Comparison of ENCODE assay signal across 9 mouse cellular contexts in the genomic region with DNA sequence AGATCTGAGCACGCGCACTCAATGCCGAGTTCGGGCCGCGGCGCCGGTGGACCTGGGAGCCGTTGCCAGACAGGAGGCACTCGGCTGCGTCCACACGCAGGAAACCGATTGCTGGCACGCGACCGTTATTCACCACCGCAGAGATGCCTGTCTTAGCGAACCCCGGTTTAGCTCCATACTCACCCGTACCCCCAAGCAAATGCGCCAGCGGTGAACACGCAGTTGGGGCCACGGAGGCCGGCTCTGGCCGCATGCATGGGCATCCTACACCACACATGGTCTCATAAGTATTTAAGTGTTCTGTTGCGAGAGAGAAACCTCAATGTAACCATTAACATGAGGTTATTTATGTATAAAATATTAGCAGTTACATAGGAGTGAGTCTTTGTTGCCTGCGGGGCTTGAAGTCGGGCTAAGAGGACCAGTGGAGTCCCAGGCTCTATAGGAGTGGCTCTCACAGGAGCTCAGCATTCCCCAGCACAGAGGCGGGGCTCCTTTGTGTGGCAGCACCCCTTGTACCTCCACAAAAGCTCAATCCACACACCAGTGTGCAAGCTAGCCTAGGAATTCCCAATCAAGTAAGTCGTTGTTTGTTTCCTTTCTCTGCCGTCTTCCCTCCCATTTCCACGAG. TPM values are rescaled to one million over a fixed set of nuclear protein-coding genes. Genes with fewer than 3 reads are reported as not detected.
DNase-seq lines count a peak whose midpoint lies in the region; ATAC-seq and TF ChIP-seq lines count a peak whose summit lies in the region.
"Had no signal": no experiment of that assay in that cellular context is flagged by ENCODE, and none has a peak within 500 bp of the region (broad histone marks: within the 10 kb centered on the region; RNA-seq: fewer than 3 reads in every experiment).

No protein-coding gene starts in this region.

- peak overlapping the region; percentile 58 for H3K4me2 ChIP-seq in forebrain, embryonic 12.5 days
- peak overlapping the region; percentile 33 for H3K4me2 ChIP-seq in kidney, embryonic 14.5 days (replicated peaks; ENCODE audit: low read depth, low read length)
- peak overlapping the region; percentile 46 for H3K4me2 ChIP-seq in midbrain, postnatal 0 days (ENCODE audit: low read depth, low read length, poor library complexity, severe bottlenecking)

- H3K27me3 ChIP-seq in spleen, adult 2 months (ENCODE audit: control insufficient read depth, insufficient read depth, low read length) = peaks cover 31% of the 10 kb centered on the region
- H3K27me3 ChIP-seq in forebrain, embryonic 12.5 days = peaks cover 90% of the 10 kb centered on the region
- H3K27me3 ChIP-seq in kidney, embryonic 14.5 days (ENCODE audit: control insufficient read depth, insufficient read depth, low read length) = peaks cover 79% of the 10 kb centered on the region
- H3K27me3 ChIP-seq in midbrain, postnatal 0 days (ENCODE audit: insufficient read depth, low read length) = peaks cover 37% of the 10 kb centered on the region

- no peak for TF ChIP-seq POLR2A in spleen, adult 2 months (IDR thresholded peaks at IDR 0.05; ENCODE audit: low read depth, low read length)

- H3K4me1 ChIP-seq in spleen, adult 2 months (ENCODE audit: control insufficient read depth, insufficient read depth, insufficient read length) = peaks cover 4% of the 10 kb centered on the region; the same call in 1 of the 2 replicates
- H3K4me1 ChIP-seq in forebrain, embryonic 12.5 days = peaks cover 26% of the 10 kb centered on the region
- peaks cover 7% of the 10 kb centered on the region for H3K4me1 ChIP-seq in kidney, embryonic 14.5 days (ENCODE audit: control insufficient read depth, insufficient read depth, low read length)
- H3K4me1 ChIP-seq in midbrain, postnatal 0 days (ENCODE audit: insufficient read depth, low read length) = 0 out of 2 replicates have a peak, but pooled peaks cover 3% of the 10 kb centered on the region

- H3K4me3 ChIP-seq in spleen, adult 2 months (ENCODE audit: extremely low read depth, insufficient read depth, insufficient read length) = peak overlapping the region; percentile 34; the same call in 1 of the 2 replicates
- H3K4me3 ChIP-seq in forebrain, embryonic 12.5 days (replicated peaks) = peak overlapping the region; percentile 33
- peak overlapping the region; percentile 29 for H3K4me3 ChIP-seq in kidney, embryonic 14.5 days (ENCODE audit: low read length)
- peak overlapping the region; percentile 24; the same call in 1 of the 2 replicates for H3K4me3 ChIP-seq in midbrain, postnatal 0 days (ENCODE audit: low read depth, low read length)

- no peak overlapping the region for H3K27ac ChIP-seq in spleen, adult 2 months (ENCODE audit: insufficient read depth, low read length)
- H3K27ac ChIP-seq in forebrain, embryonic 12.5 days = no peak overlapping the region
- H3K27ac ChIP-seq in kidney, embryonic 14.5 days (ENCODE audit: low read depth, low read length) = no peak overlapping the region
- no peak overlapping the region for H3K27ac ChIP-seq in midbrain, postnatal 0 days (ENCODE audit: low read depth, low read length)

- peak overlapping the region; percentile 33; the same call in 1 of the 2 replicates for H3K9ac ChIP-seq in forebrain, embryonic 12.5 days
- no peak overlapping the region for H3K9ac ChIP-seq in kidney, embryonic 14.5 days (ENCODE audit: low read depth, low read length)
- no peak overlapping the region for H3K9ac ChIP-seq in midbrain, postnatal 0 days (replicated peaks; ENCODE audit: low read length, poor library complexity, severe bottlenecking)

- peak in 1 of 2 experiments; percentile 7 for DNase-seq in spleen, adult 2 months (ENCODE audit: low read depth in 1 of 2, low spot score in 2 of 2)
- DNase-seq in spleen, postnatal 14 days (ENCODE audit: low spot score in 2 of 2) = no peak
- DNase-seq in midbrain, postnatal 0 days (ENCODE audit: low spot score) = no peak
- DNase-seq in left cerebral cortex, adult 18-20 months (ENCODE audit: low spot score in 2 of 2) = no peak
- DNase-seq in layer of hippocampus, postnatal 14 days (ENCODE audit: low spot score in 2 of 2) = no peak
- no peak for DNase-seq in cerebellum, adult 11-12 months

- H3K9me3 ChIP-seq in forebrain, embryonic 12.5 days = no peaks in the 10 kb centered on the region
- H3K9me3 ChIP-seq in kidney, embryonic 14.5 days (ENCODE audit: control insufficient read depth, low read length) = no peaks in the 10 kb centered on the region
- no peaks in the 10 kb centered on the region for H3K9me3 ChIP-seq in midbrain, postnatal 0 days (ENCODE audit: low read length)

- 1% methylated on average over 33 of the region's 33 CpGs for WGBS in spleen, adult 2 months
- under 1% methylated on average over 33 of the region's 33 CpGs for WGBS in forebrain, embryonic 12.5 days
- WGBS in kidney, embryonic 14.5 days = under 1% methylated on average over 33 of the region's 33 CpGs
- WGBS in midbrain, postnatal 0 days = 1% methylated on average over 33 of the region's 33 CpGs

- TF ChIP-seq CTCF in spleen, adult 2 months (IDR thresholded peaks at IDR 0.05; ENCODE audit: extremely low read depth, insufficient read depth, insufficient read length, insufficient replicate concordance) = no peak
- no peak for TF ChIP-seq CTCF in midbrain, postnatal 0 days (IDR thresholded peaks at IDR 0.05)

- H3K36me3 ChIP-seq in spleen, adult 2 months (ENCODE audit: control insufficient read depth, insufficient read depth, low read length) = no peaks in the 10 kb centered on the region
- no peaks in the 10 kb centered on the region for H3K36me3 ChIP-seq in forebrain, embryonic 12.5 days (replicated peaks)
- no peaks in the 10 kb centered on the region for H3K36me3 ChIP-seq in kidney, embryonic 14.5 days (ENCODE audit: control insufficient read depth, insufficient read depth, low read length)
- no peaks in the 10 kb centered on the region for H3K36me3 ChIP-seq in midbrain, postnatal 0 days (ENCODE audit: insufficient read depth, low read length)

- ATAC-seq in forebrain, embryonic 12.5 days (ENCODE audit: low FRiP score) = 0 out of 2 replicates have a peak, but pooled peaks have one; percentile 30
- no peak for ATAC-seq in kidney, embryonic 14.5 days (ENCODE audit: low FRiP score, low TSS enrichment)
- ATAC-seq in midbrain, postnatal 0 days (ENCODE audit: low FRiP score) = no peak

RNA-seq across cellular contexts. Expression of gene Hand1, which starts 4.6 kb away (rescaled TPM):
- not detected in 2 replicates for polyA plus RNA-seq in spleen, adult 2 months (2012; rRNA removed)
- polyA plus RNA-seq in forebrain, embryonic 12.5 days (2016; fragmentation: Nextera tagmentation; extraction: Ambion mirVana) = not detected in 2 replicates
- polyA plus RNA-seq in kidney, embryonic 14.5 days (2014; fragmentation: Nextera tagmentation; extraction: Ambion mirVana) = not detected in 2 replicates
- total RNA-seq in midbrain, postnatal 0 days (2014; rRNA removed) = not detected in 2 replicates
- polyA plus RNA-seq in midbrain, postnatal 0 days (2015; fragmentation: Nextera tagmentation; extraction: Ambion mirVana) = not detected in 2 replicates
- not detected for total RNA-seq in left cerebral cortex, adult 18-20 months (2021)
- not detected for total RNA-seq in layer of hippocampus, postnatal 14 days (2021)
- total RNA-seq: neutrophil, adult 5-6 weeks had no signal

RNA-seq across cellular contexts. Expression of gene Sap30l, which starts 26.6 kb away (rescaled TPM):
- 16.5 and 24.1 TPM in 2 replicates for polyA plus RNA-seq in spleen, adult 2 months (2012; rRNA removed)
- 12.5 and 15.0 TPM in 2 replicates for polyA plus RNA-seq in forebrain, embryonic 12.5 days (2016; fragmentation: Nextera tagmentation; extraction: Ambion mirVana)
- polyA plus RNA-seq in kidney, embryonic 14.5 days (2014; fragmentation: Nextera tagmentation; extraction: Ambion mirVana) = 15.0 and 19.0 TPM in 2 replicates
- 35.1 and 40.1 TPM in 2 replicates for total RNA-seq in midbrain, postnatal 0 days (2014; rRNA removed)
- polyA plus RNA-seq in midbrain, postnatal 0 days (2015; fragmentation: Nextera tagmentation; extraction: Ambion mirVana) = 9.4 and 11.6 TPM in 2 replicates
- total RNA-seq in left cerebral cortex, adult 18-20 months (2021) = 10 to 100 TPM; 53.2 to 57.0 TPM
- total RNA-seq in layer of hippocampus, postnatal 14 days (2021) = 10 to 100 TPM; 52.0 to 56.2 TPM
